Mouse (Mus musculus) hindbrain, postnatal 0 days (tissue): ENCODE data around the gene Prrg3. TPM values are rescaled to one million over a fixed set of nuclear protein-coding genes. Genes with fewer than 3 reads are reported as not detected.
"Not testable (repeated sequence)": the region's sequence is repeated elsewhere in the genome, so short reads cannot be mapped to it uniquely, and the experiment has no call there.

Experiments used
- ATAC-seq: fragments of 200-750 bp; cut with Nextera tagmentation; 2 replicates; pipeline ENCODE4 v1.8.0; 2017; ENCODE audit warnings: mild to moderate bottlenecking, moderate TSS enrichment, moderate library complexity
- DNase-seq: peaks from one replicate; pipeline ENCODE4 v3.0.0-alpha.2; 2015; ENCODE audit warnings: low spot score
- H3K27ac ChIP-seq: fragments of 300-500 bp; sonication (generic); 2 replicates; pipeline ENCODE4 v1.5.1; 2014; ENCODE audit warnings: mild to moderate bottlenecking
- H3K27me3 ChIP-seq: fragments of 300-500 bp; sonication (generic); 2 replicates; pipeline ENCODE4 v1.6.1; 2014; ENCODE audit warnings: low read length, mixed read lengths; ENCODE audit not compliant: insufficient read depth
- H3K36me3 ChIP-seq: fragments of 300-500 bp; sonication (generic); 2 replicates; pipeline ENCODE4 v1.6.1; 2014; ENCODE audit warnings: low read length, mixed read lengths; ENCODE audit not compliant: insufficient read depth
- H3K4me1 ChIP-seq: fragments of 300-500 bp; sonication (generic); 2 replicates; pipeline ENCODE4 v1.6.1; 2014; ENCODE audit warnings: antibody characterized with exemption, low read length, mixed read lengths; ENCODE audit not compliant: insufficient read depth
- H3K4me2 ChIP-seq: fragments of 300-500 bp; sonication (generic); 2 replicates; pipeline ENCODE4 v1.6.1; 2014; ENCODE audit warnings: low read depth, mild to moderate bottlenecking, low read length, moderate library complexity, mixed read lengths
- H3K4me3 ChIP-seq: fragments of 300-500 bp; sonication (generic); 2 replicates; pipeline ENCODE4 v1.5.1; 2014; ENCODE audit warnings: low read length
- H3K9ac ChIP-seq: fragments of 300-500 bp; sonication (generic); replicated peaks from 2 replicates; pipeline ENCODE4 v1.6.1; 2014; ENCODE audit warnings: mild to moderate bottlenecking, low read length, moderate library complexity, mixed read lengths
- H3K9me3 ChIP-seq: fragments of 300-500 bp; sonication (generic); 2 replicates; pipeline ENCODE4 v1.6.1; 2016; ENCODE audit warnings: low read length, mixed read lengths
- CTCF ChIP-seq: IDR thresholded peaks from 2 replicates; pipeline ENCODE4 v1.5.1; 2016; ENCODE audit warnings: antibody characterized with exemption, control low read depth, low read depth
- WGBS: fragments of 180-500 bp; shearing (Covaris S2); extraction: QIAGEN DNeasy Blood & Tissue Kit; methylation state at CpG from one replicate; pipeline ENCODE4 v1.1.7; 2014; 5-methylcytosine and 5-hydroxymethylcytosine counted together
- polyA plus RNA-seq: library from polyadenylated mRNA; unstranded; fragments of >200 nt; fragmentation: Nextera tagmentation; extraction: Ambion mirVana; gene quantifications from 2 replicates; pipeline ENCODE4 v1.2.1, GENCODE M21; 2015
- total RNA-seq: library from RNA; depleted of rRNA; stranded (reverse); fragments of >200 nt; gene quantifications from 2 replicates; pipeline ENCODE4 v1.2.3, GENCODE M21; 2014

The Prrg3 gene
- total and polyA plus RNA-seq, 2 experiments from 2014 or later = 9.1 to 39.7 TPM

- no peak for DNase-seq
- Histone ChIP-seq H3K9me3 (no peaks in the 10 kb centered on the region), H3K27ac (no peak overlapping the region), H3K4me1 (no peaks in the 10 kb centered on the region), H3K4me3 (no peak overlapping the region), H3K9ac (no peak overlapping the region), H3K4me2 (no peak overlapping the region), H3K27me3 (no peaks in the 10 kb centered on the region), H3K36me3 (no peaks in the 10 kb centered on the region)
- no peak for TF ChIP-seq CTCF
- 77% methylated on average over 5 of the region's 5 CpGs for WGBS
- ATAC-seq = no peak
Measured at GRCm38 (mm10) chrX:71971325-71971724, 8.9 kb downstream of the Prrg3 start.

GRCm38 (mm10) chrX:71972686-71973085 lies 10.3 kb downstream of the Prrg3 start, which contains the start of gene Fate1:
TSS of gene Fate1 (plus strand) at chrX:71972986.
- Histone ChIP-seq H3K9ac (no peak within 1 kb of the TSS), H3K4me2 (no peak within 1 kb of the TSS), H3K27me3 (no peaks in the 10 kb centered on the region), H3K4me3 (no peak within 1 kb of the TSS), H3K36me3 (no peaks in the 10 kb centered on the region), H3K27ac (no peak within 1 kb of the TSS), H3K4me1 (no peaks in the 10 kb centered on the region), H3K9me3 (no peaks in the 10 kb centered on the region)
- DNase-seq (no peak), ATAC-seq (no peak)
- no peak for TF ChIP-seq CTCF
- 77% methylated on average over 2 of the region's 2 CpGs for WGBS

- H3K4me3 ChIP-seq, H3K27ac ChIP-seq, H3K9me3 ChIP-seq, ATAC-seq, H3K36me3 ChIP-seq, DNase-seq, H3K4me1 ChIP-seq, H3K27me3 ChIP-seq, H3K4me2 ChIP-seq, H3K9ac ChIP-seq: not testable (repeated sequence)
Measured at GRCm38 (mm10) chrX:71977681-71978080, 15.3 kb downstream of the Prrg3 start.

- no peaks in the 10 kb centered on the region for H3K9me3 ChIP-seq
- H3K4me2 ChIP-seq = no peak overlapping the region
- H3K27ac ChIP-seq = no peak overlapping the region
- no peak overlapping the region for H3K4me3 ChIP-seq
- H3K36me3 ChIP-seq = no peaks in the 10 kb centered on the region
- ATAC-seq (no peak), DNase-seq (no peak)
- H3K27me3 ChIP-seq = no peaks in the 10 kb centered on the region
- 80% methylated on average over 3 of the region's 3 CpGs for WGBS
- H3K4me1 ChIP-seq = no peaks in the 10 kb centered on the region
- no peak overlapping the region for H3K9ac ChIP-seq
- no peak for TF ChIP-seq CTCF
Measured at GRCm38 (mm10) chrX:71980443-71980842, 18.0 kb downstream of the Prrg3 start.

GRCm38 (mm10) chrX:71981322-71981721 lies 18.9 kb downstream of the Prrg3 start:
- DNase-seq = no peak
- Histone ChIP-seq H3K4me2 (no peak overlapping the region), H3K4me1 (no peaks in the 10 kb centered on the region), H3K36me3 (no peaks in the 10 kb centered on the region), H3K9ac (no peak overlapping the region), H3K27ac (no peak overlapping the region), H3K9me3 (no peaks in the 10 kb centered on the region), H3K4me3 (no peak overlapping the region), H3K27me3 (no peaks in the 10 kb centered on the region)
- no peak for ATAC-seq
- WGBS = 76% methylated on average over 2 of the region's 2 CpGs
- TF ChIP-seq CTCF = no peak

GRCm38 (mm10) chrX:71983205-71983604 lies 20.8 kb downstream of the Prrg3 start:
- 67% methylated on average over 2 of the region's 2 CpGs for whole genome bisulfite sequencing
- H3K36me3 ChIP-seq = no peaks in the 10 kb centered on the region
- H3K4me1 ChIP-seq = no peaks in the 10 kb centered on the region
- no peak overlapping the region for H3K4me2 ChIP-seq
- no peak overlapping the region for H3K9ac ChIP-seq
- DNase-seq (no peak), ATAC-seq (no peak)
- no peak overlapping the region for H3K27ac ChIP-seq
- H3K9me3 ChIP-seq = no peaks in the 10 kb centered on the region
- no peak for TF ChIP-seq CTCF
- H3K4me3 ChIP-seq = no peak overlapping the region
- no peaks in the 10 kb centered on the region for H3K27me3 ChIP-seq

GRCm38 (mm10) chrX:71983775-71984174 lies 21.4 kb downstream of the Prrg3 start:
- no peak overlapping the region for H3K4me2 ChIP-seq
- ATAC-seq (no peak), DNase-seq (peak; percentile 4)
- H3K36me3 ChIP-seq = no peaks in the 10 kb centered on the region
- TF ChIP-seq CTCF = peak; percentile 39; the same call in 1 of the 2 replicates
- H3K4me1 ChIP-seq = no peaks in the 10 kb centered on the region
- WGBS = 86% methylated on average over 1 of the region's 1 CpGs
- H3K27me3 ChIP-seq = no peaks in the 10 kb centered on the region
- H3K9ac ChIP-seq = no peak overlapping the region
- no peaks in the 10 kb centered on the region for H3K9me3 ChIP-seq
- H3K27ac ChIP-seq = no peak overlapping the region
- H3K4me3 ChIP-seq = no peak overlapping the region
